Comparison of ENCODE assay signal across 15 mouse cellular contexts in genomic region chrX:134588997-134589396, GRCm38 (mm10). TPM values are rescaled to one million over a fixed set of nuclear protein-coding genes. Genes with fewer than 3 reads are reported as not detected.
"Had no signal": no experiment of that assay in that cellular context is flagged by ENCODE, and none has a peak within 500 bp of the region (broad histone marks: within the 10 kb centered on the region; RNA-seq: fewer than 3 reads in every experiment).

No protein-coding gene starts in this region.

- H3K4me3 ChIP-seq: midbrain, embryonic 10.5 days; midbrain, embryonic 12.5 days; myocyte; neural tube, embryonic 13.5 days; stomach, embryonic 15.5 days had no signal

- H3K9me3 ChIP-seq: midbrain, embryonic 10.5 days; midbrain, embryonic 12.5 days; neural tube, embryonic 13.5 days; stomach, embryonic 15.5 days had no signal

- H3K4me2 ChIP-seq: lung, embryonic 14.5 days; midbrain, embryonic 12.5 days; neural tube, embryonic 13.5 days; stomach, embryonic 15.5 days had no signal

- H3K27ac ChIP-seq: midbrain, embryonic 10.5 days; midbrain, embryonic 12.5 days; neural tube, embryonic 13.5 days; stomach, embryonic 15.5 days; stomach, postnatal 0 days had no signal

- H3K36me3 ChIP-seq: stomach, embryonic 15.5 days had no signal

- H3K9ac ChIP-seq: lung, embryonic 14.5 days; midbrain, embryonic 12.5 days; neural tube, embryonic 13.5 days; stomach, embryonic 15.5 days had no signal

- DNase-seq: lung, adult 18-20 months; lung, embryonic 14.5 days; lung, postnatal 10 days; lung, postnatal 4 days; midbrain, embryonic 14.5 days; right cerebral cortex, postnatal 14 days; thymus, adult 2 months; thymus, postnatal 25 days; thymus, postnatal 4 days had no signal

- H3K4me1 ChIP-seq: midbrain, embryonic 12.5 days; stomach, embryonic 15.5 days had no signal

- H3K27me3 ChIP-seq: midbrain, embryonic 12.5 days; neural tube, embryonic 13.5 days; stomach, embryonic 15.5 days had no signal

RNA-seq across cellular contexts. Expression of gene Btk, which starts 5.6 kb away (rescaled TPM):
- polyA plus RNA-seq: myocyte had no signal
